Mouse (Mus musculus) cerebellum, adult 18-20 months (tissue): Measurements from ENCODE around the gene Pacsin3.

Experiments used
- DNase-seq, 2 experiments: peaks; one replicate each; pipeline ENCODE4 v3.0.0; 2021

Pacsin3 gene

GRCm38 (mm10) chr2:91306589-91306988 is 50.8 kb downstream of the Pacsin3 start:
- DNase-seq, result no peak

- no peak for DNase-seq
These were observed 52.9 kb downstream of the Pacsin3 start for GRCm38 (mm10) chr2:91308680-91309079.

- no peak for DNase-seq
These were observed 53.8 kb downstream of the Pacsin3 start for GRCm38 (mm10) chr2:91309546-91309945.

GRCm38 (mm10) chr2:91312578-91313311 is 57.0 kb downstream of the Pacsin3 start:
- no peak for DNase-seq

- no peak for DNase-seq
These were observed 58.4 kb downstream of the Pacsin3 start for GRCm38 (mm10) chr2:91314184-91314583.
